In genomic region chr8:66860921-66861588, GRCm38 (mm10) we compare ENCODE assay signal across 8 mouse cellular contexts. TPM values are rescaled to one million over a fixed set of nuclear protein-coding genes. Genes with fewer than 3 reads are reported as not detected.
DNase-seq lines count a peak whose midpoint lies in the region; ATAC-seq and TF ChIP-seq lines count a peak whose summit lies in the region.

No protein-coding gene starts in this region.

- H3K9ac ChIP-seq in neural tube, embryonic 13.5 days, result peak overlapping the region; percentile 80

- ATAC-seq in neural tube, embryonic 13.5 days (ENCODE audit: low read depth), result peak; percentile 56

- peak overlapping the region; percentile 87 for H3K4me2 ChIP-seq in neural tube, embryonic 13.5 days

- H3K79me2 ChIP-seq in C2C12 (ENCODE audit: control insufficient read depth, insufficient read depth), result peaks cover 55% of the 10 kb centered on the region

- H3K27ac ChIP-seq in kidney, adult 2 months (ENCODE audit: insufficient read depth, low read depth, low read length), result peak overlapping the region; percentile 5; the same call in 1 of the 2 replicates
- no peak overlapping the region for H3K27ac ChIP-seq in neural tube, embryonic 13.5 days (replicated peaks)

- TF ChIP-seq POLR2A in kidney, adult 2 months (IDR thresholded peaks at IDR 0.05; ENCODE audit: low read depth, low read length), result no peak

- H3K4me3 ChIP-seq in C2C12 (ENCODE audit: insufficient read depth, poor library complexity, severe bottlenecking), result peak overlapping the region; percentile 50
- peak overlapping the region; percentile 64 for H3K4me3 ChIP-seq in kidney, adult 2 months (ENCODE audit: insufficient read depth, low read depth, low read length)
- H3K4me3 ChIP-seq in neural tube, embryonic 13.5 days, result peak overlapping the region; percentile 89

- no peak for TF ChIP-seq CTCF in C2C12 (IDR thresholded peaks at IDR 0.05; ENCODE audit: control insufficient read depth, insufficient read depth, insufficient read length)
- no peak for TF ChIP-seq CTCF in kidney, adult 2 months (conservative IDR thresholded peaks at IDR 0.05; ENCODE audit: insufficient read depth, insufficient read length, low read depth, low read length)

- WGBS in kidney, adult 2 months, result 3% methylated on average over 46 of the region's 46 CpGs
- under 1% methylated on average over 45 of the region's 46 CpGs for WGBS in neural tube, embryonic 13.5 days

- no peaks in the 10 kb centered on the region for H3K27me3 ChIP-seq in C2C12 (ENCODE audit: control insufficient read depth, insufficient read depth, insufficient read length)
- H3K27me3 ChIP-seq in kidney, adult 2 months (replicated peaks; ENCODE audit: control insufficient read depth, insufficient read depth, low read length), result no peaks in the 10 kb centered on the region
- no peaks in the 10 kb centered on the region for H3K27me3 ChIP-seq in neural tube, embryonic 13.5 days

- peaks cover 19% of the 10 kb centered on the region for H3K4me1 ChIP-seq in kidney, adult 2 months (ENCODE audit: control insufficient read depth, insufficient read depth, low read length)
- H3K4me1 ChIP-seq in neural tube, embryonic 13.5 days (replicated peaks), result peaks cover 18% of the 10 kb centered on the region

- no peaks in the 10 kb centered on the region for H3K9me3 ChIP-seq in neural tube, embryonic 13.5 days

- peak overlapping the region; percentile 79 for H3ac ChIP-seq in C2C12 (ENCODE audit: control insufficient read depth, insufficient read length, low read depth)

- peaks cover 49% of the 10 kb centered on the region for H3K79me3 ChIP-seq in C2C12 (ENCODE audit: low read depth)

- DNase-seq in ZHBTc4 (ENCODE audit: low read depth, low spot score), result peak; percentile 51
- DNase-seq in embryo, embryonic 11 days, result peak; percentile 61
- peak; percentile 8 for DNase-seq in heart, adult 8-10 months (ENCODE audit: low spot score)
- peak; percentile 36 for DNase-seq in kidney, adult 2 months
- peak; percentile 14 to 16 for DNase-seq in lung, adult 18-20 months
- DNase-seq in thymus, postnatal 25 days, result peak; percentile 30

- peaks cover 19% of the 10 kb centered on the region for H3K36me3 ChIP-seq in C2C12 (ENCODE audit: control insufficient read depth, insufficient read depth)
- no peaks in the 10 kb centered on the region for H3K36me3 ChIP-seq in kidney, adult 2 months (ENCODE audit: control insufficient read depth, insufficient read depth, low read length)
- no peaks in the 10 kb centered on the region for H3K36me3 ChIP-seq in neural tube, embryonic 13.5 days

TF ChIP-seq in C2C12, 6 proteins besides CTCF, POLR2A, EP300 and RAD21:
- TF ChIP-seq MAX (IDR thresholded peaks at IDR 0.05) (peak; percentile 70), MYOG (IDR thresholded peaks at IDR 0.05; ENCODE audit: control insufficient read depth, extremely low read depth, insufficient read length) (no peak), MYOD1 (IDR thresholded peaks at IDR 0.05; ENCODE audit: control insufficient read depth, insufficient read length, low read depth) (no peak), USF1 (IDR thresholded peaks at IDR 0.05; ENCODE audit: low read depth) (peak; percentile 30), CEBPB (IDR thresholded peaks at IDR 0.05; ENCODE audit: low read depth) (no peak)

RNA-seq across cellular contexts. Expression of gene Naf1, which starts 1.0 kb away (rescaled TPM):
- polyA plus RNA-seq in C2C12 (2012; fragmentation: generic; extraction: Trizol), result 7.6 TPM
- 1 to 10 TPM; 4.6 to 5.4 (median 4.9) TPM for total RNA-seq in heart, adult 8-10 months (2022)
- polyA plus RNA-seq in kidney, adult 2 months (2012; rRNA removed), result 4.9 TPM in 2 replicates
- 1.7 and 2.3 TPM in 2 replicates for polyA plus RNA-seq in neural tube, embryonic 13.5 days (2015; fragmentation: Nextera tagmentation; extraction: Ambion mirVana)

Comparison
In these comparisons a context has a peak if more than half of its experiments do, and no peak if none do; other contexts are left out.
1. DNase-seq: peak in every context shown above with its lines; median percentile 61 in embryo, embryonic 11 days; 51 in ZHBTc4; 36 in kidney, adult 2 months; 30 in thymus, postnatal 25 days; 15 in lung, adult 18-20 months; 8 in heart, adult 8-10 months.